Mouse (Mus musculus) kidney, embryonic 14.5 days (tissue): ENCODE data around the gene Frem1. TPM values are rescaled to one million over a fixed set of nuclear protein-coding genes. Genes with fewer than 3 reads are reported as not detected.

ENCODE experiments used
- ATAC-seq: fragments of 200-750 bp; cut with Nextera tagmentation; 2 replicates; pipeline ENCODE4 v1.8.0; 2017; ENCODE audit warnings: moderate number of reproducible peaks, mild to moderate bottlenecking, moderate TSS enrichment, moderate library complexity; ENCODE audit not compliant: low FRiP score, low TSS enrichment
- H3K27ac ChIP-seq: fragments of 300-500 bp; sonication (generic); 2 replicates; pipeline ENCODE4 v1.5.1; 2014; ENCODE audit warnings: low read depth, mild to moderate bottlenecking, low read length, moderate library complexity, mixed read lengths
- H3K27me3 ChIP-seq: fragments of 300-500 bp; sonication (generic); 2 replicates; pipeline ENCODE4 v1.6.1; 2014; ENCODE audit warnings: mild to moderate bottlenecking, low read length; ENCODE audit not compliant: control insufficient read depth, insufficient read depth
- H3K36me3 ChIP-seq: fragments of 300-500 bp; sonication (generic); 2 replicates; pipeline ENCODE4 v1.6.1; 2014; ENCODE audit warnings: low read length, mixed read lengths; ENCODE audit not compliant: control insufficient read depth, insufficient read depth
- H3K4me1 ChIP-seq: fragments of 300-500 bp; sonication (generic); 2 replicates; pipeline ENCODE4 v1.6.1; 2014; ENCODE audit warnings: low read length, mixed read lengths; ENCODE audit not compliant: control insufficient read depth, insufficient read depth
- H3K4me2 ChIP-seq: fragments of 300-500 bp; sonication (generic); replicated peaks from 2 replicates; pipeline ENCODE4 v1.6.1; 2014; ENCODE audit warnings: low read depth, mild to moderate bottlenecking, low read length
- H3K4me3 ChIP-seq: fragments of 300-500 bp; sonication (generic); 2 replicates; pipeline ENCODE4 v1.5.1; 2014; ENCODE audit warnings: mild to moderate bottlenecking, low read length
- H3K9ac ChIP-seq: fragments of 300-500 bp; sonication (generic); 2 replicates; pipeline ENCODE4 v1.6.1; 2014; ENCODE audit warnings: low read depth, mild to moderate bottlenecking, low read length, moderate library complexity
- H3K9me3 ChIP-seq: fragments of 300-500 bp; sonication (generic); 2 replicates; pipeline ENCODE4 v1.6.1; 2016; ENCODE audit warnings: low read length; ENCODE audit not compliant: control insufficient read depth
- whole genome bisulfite sequencing: fragments of 180-500 bp; shearing (Covaris S2); extraction: QIAGEN DNeasy Blood & Tissue Kit; methylation state at CpG from one replicate; pipeline ENCODE4 v1.1.7; 2014; 5-methylcytosine and 5-hydroxymethylcytosine counted together
- polyA plus RNA-seq: library from polyadenylated mRNA; unstranded; fragments of >200 nt; fragmentation: Nextera tagmentation; extraction: Ambion mirVana; gene quantifications from 2 replicates; pipeline ENCODE4 v1.2.1, GENCODE M21; 2014

The Frem1 gene
- polyA plus RNA-seq, 1 experiment from 2014 or later, result 42.3 TPM

- Histone ChIP-seq H3K4me2 (no peak overlapping the region), H3K27me3 (no peaks in the 10 kb centered on the region), H3K4me3 (no peak overlapping the region), H3K9me3 (no peaks in the 10 kb centered on the region), H3K27ac (no peak overlapping the region), H3K9ac (no peak overlapping the region), H3K4me1 (no peaks in the 10 kb centered on the region), H3K36me3 (peaks cover 13% of the 10 kb centered on the region; the same call in 1 of the 2 replicates)
- WGBS, result 90% methylated on average over 4 of the region's 4 CpGs
- ATAC-seq, result no peak
These were observed 130.2 kb downstream of the Frem1 start for GRCm38 (mm10) chr4:82921962-82922361.

- Histone ChIP-seq H3K36me3 (peaks cover 20% of the 10 kb centered on the region; the same call in 1 of the 2 replicates), H3K27me3 (no peaks in the 10 kb centered on the region), H3K4me1 (no peaks in the 10 kb centered on the region), H3K9me3 (no peaks in the 10 kb centered on the region), H3K27ac (no peak overlapping the region), H3K9ac (no peak overlapping the region), H3K4me2 (no peak overlapping the region), H3K4me3 (no peak overlapping the region)
- ATAC-seq, result no peak
- WGBS, result 66% methylated on average over 2 of the region's 2 CpGs
These were observed 133.5 kb downstream of the Frem1 start for GRCm38 (mm10) chr4:82918625-82919024.

- Histone ChIP-seq H3K9me3 (no peaks in the 10 kb centered on the region), H3K9ac (no peak overlapping the region), H3K36me3 (peaks cover 20% of the 10 kb centered on the region; the same call in 1 of the 2 replicates), H3K4me2 (no peak overlapping the region), H3K27me3 (no peaks in the 10 kb centered on the region), H3K4me3 (no peak overlapping the region), H3K27ac (no peak overlapping the region), H3K4me1 (no peaks in the 10 kb centered on the region)
- ATAC-seq, result no peak
- WGBS, result 49% methylated on average over 5 of the region's 5 CpGs
These were observed 135.5 kb downstream of the Frem1 start for GRCm38 (mm10) chr4:82916678-82917050.

GRCm38 (mm10) chr4:82916003-82916677 lies 136.0 kb downstream of the Frem1 start:
- whole genome bisulfite sequencing, result 47% methylated on average over 14 of the region's 14 CpGs
- H3K9ac ChIP-seq, result no peak overlapping the region
- no peaks in the 10 kb centered on the region for H3K9me3 ChIP-seq
- no peaks in the 10 kb centered on the region for H3K27me3 ChIP-seq
- no peak overlapping the region for H3K4me3 ChIP-seq
- peaks cover 20% of the 10 kb centered on the region; the same call in 1 of the 2 replicates for H3K36me3 ChIP-seq
- no peak overlapping the region for H3K27ac ChIP-seq
- no peaks in the 10 kb centered on the region for H3K4me1 ChIP-seq
- no peak overlapping the region for H3K4me2 ChIP-seq
- no peak for ATAC-seq

GRCm38 (mm10) chr4:82915576-82915975 lies 136.6 kb downstream of the Frem1 start:
- Histone ChIP-seq H3K4me2 (no peak overlapping the region), H3K4me1 (no peaks in the 10 kb centered on the region), H3K4me3 (no peak overlapping the region), H3K9ac (no peak overlapping the region), H3K27me3 (no peaks in the 10 kb centered on the region), H3K9me3 (no peaks in the 10 kb centered on the region), H3K36me3 (peaks cover 15% of the 10 kb centered on the region; the same call in 1 of the 2 replicates), H3K27ac (no peak overlapping the region)
- no peak for ATAC-seq
- 78% methylated on average over 7 of the region's 7 CpGs for WGBS

GRCm38 (mm10) chr4:82914601-82915143 lies 137.5 kb downstream of the Frem1 start:
- no peak for ATAC-seq
- H3K4me1 ChIP-seq, result no peaks in the 10 kb centered on the region
- H3K9ac ChIP-seq, result no peak overlapping the region
- H3K4me2 ChIP-seq, result no peak overlapping the region
- H3K4me3 ChIP-seq, result no peak overlapping the region
- 81% methylated on average over 11 of the region's 11 CpGs for WGBS
- H3K27me3 ChIP-seq, result no peaks in the 10 kb centered on the region
- peaks cover 15% of the 10 kb centered on the region; the same call in 1 of the 2 replicates for H3K36me3 ChIP-seq
- no peaks in the 10 kb centered on the region for H3K9me3 ChIP-seq
- H3K27ac ChIP-seq, result no peak overlapping the region

- no peak for ATAC-seq
- Histone ChIP-seq H3K4me3 (no peak overlapping the region), H3K27me3 (no peaks in the 10 kb centered on the region), H3K9ac (no peak overlapping the region), H3K4me1 (no peaks in the 10 kb centered on the region), H3K27ac (no peak overlapping the region), H3K4me2 (no peak overlapping the region), H3K36me3 (peaks cover 10% of the 10 kb centered on the region; the same call in 1 of the 2 replicates), H3K9me3 (no peaks in the 10 kb centered on the region)
- 75% methylated on average over 10 of the region's 10 CpGs for WGBS
These were observed 156.9 kb downstream of the Frem1 start for GRCm38 (mm10) chr4:82895227-82895626.

GRCm38 (mm10) chr4:82892247-82892646 lies 159.9 kb downstream of the Frem1 start:
- H3K4me3 ChIP-seq, result no peak overlapping the region
- H3K4me2 ChIP-seq, result no peak overlapping the region
- H3K9me3 ChIP-seq, result no peaks in the 10 kb centered on the region
- H3K9ac ChIP-seq, result no peak overlapping the region
- H3K27me3 ChIP-seq, result no peaks in the 10 kb centered on the region
- WGBS, result 89% methylated on average over 5 of the region's 5 CpGs
- ATAC-seq, result no peak
- H3K4me1 ChIP-seq, result no peaks in the 10 kb centered on the region
- no peak overlapping the region for H3K27ac ChIP-seq
- peaks cover 2% of the 10 kb centered on the region; the same call in 1 of the 2 replicates for H3K36me3 ChIP-seq

- no peaks in the 10 kb centered on the region for H3K9me3 ChIP-seq
- WGBS, result 82% methylated on average over 2 of the region's 2 CpGs
- H3K9ac ChIP-seq, result no peak overlapping the region
- no peaks in the 10 kb centered on the region for H3K27me3 ChIP-seq
- H3K27ac ChIP-seq, result no peak overlapping the region
- no peak for ATAC-seq
- no peaks in the 10 kb centered on the region for H3K4me1 ChIP-seq
- no peaks in the 10 kb centered on the region for H3K36me3 ChIP-seq
- no peak overlapping the region for H3K4me3 ChIP-seq
- H3K4me2 ChIP-seq, result no peak overlapping the region
These were observed 160.6 kb downstream of the Frem1 start for GRCm38 (mm10) chr4:82891566-82891965.
